Mouse (Mus musculus): ENCODE measurements at regions not wholly inside any gene's neighbourhood (a gene's known extent, or its start where the extent isn't known, plus 50 kb on each side); places are given as distances from the start of the nearest gene placed in this dataset.
"Not testable (repeated sequence)": the region's sequence is repeated elsewhere in the genome, so short reads cannot be mapped to it uniquely, and the experiment has no call there.

DNA sequence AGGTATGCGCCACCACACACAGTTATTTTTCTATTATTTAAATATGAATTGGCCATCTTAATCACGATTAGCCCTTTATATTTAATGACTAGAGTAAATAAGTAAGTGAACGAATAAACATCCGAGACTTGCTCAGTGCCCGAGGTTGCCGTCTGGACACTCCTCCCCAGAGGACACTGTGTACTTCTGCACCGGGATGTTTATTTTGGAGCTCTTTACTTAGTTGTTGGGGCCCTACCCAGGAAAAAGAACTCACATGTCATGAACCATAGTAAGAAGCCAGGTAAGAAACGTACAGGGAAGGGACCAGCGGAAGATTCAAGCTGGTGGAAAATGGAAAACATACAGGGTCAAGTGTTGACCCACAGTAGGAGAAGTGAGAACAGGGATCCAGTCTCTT lies 89.0 kb downstream of the Akr1d1 start:
- DNase-seq (ENCODE audit: low spot score) = no peak

DNA sequence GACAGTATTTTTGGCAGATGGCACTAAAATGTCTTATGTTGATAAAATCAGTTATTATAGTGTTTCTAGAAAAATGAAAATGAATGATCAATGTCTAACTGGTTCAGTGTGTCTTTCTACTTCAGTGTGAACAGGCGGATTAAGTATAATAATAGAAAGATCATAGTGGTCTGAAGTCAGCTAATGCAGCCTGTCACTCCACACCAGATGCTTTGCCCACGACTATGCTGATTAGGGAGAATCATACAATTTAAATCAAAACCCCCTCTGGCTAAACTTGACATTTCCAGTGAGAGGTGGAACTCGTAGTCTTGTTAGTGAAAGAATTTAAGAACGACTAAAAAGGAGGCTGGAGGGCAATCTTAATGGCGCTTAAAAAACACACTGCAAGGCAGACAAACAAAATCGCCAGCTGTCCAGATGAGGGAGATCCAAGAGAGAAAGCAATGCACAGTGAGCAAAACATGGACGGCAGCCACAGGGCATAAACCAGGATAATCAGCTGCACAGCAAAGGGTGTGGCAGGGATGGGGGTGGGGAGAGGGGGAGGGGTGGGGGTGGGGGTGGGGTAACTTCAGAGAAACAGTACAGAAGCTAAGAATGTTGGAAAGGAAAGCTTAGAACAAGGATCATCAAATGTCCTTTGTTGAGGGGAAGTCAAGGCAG lies 91.5 kb downstream of the Akr1d1 start:
- DNase-seq (ENCODE audit: low spot score) = no peak

DNA sequence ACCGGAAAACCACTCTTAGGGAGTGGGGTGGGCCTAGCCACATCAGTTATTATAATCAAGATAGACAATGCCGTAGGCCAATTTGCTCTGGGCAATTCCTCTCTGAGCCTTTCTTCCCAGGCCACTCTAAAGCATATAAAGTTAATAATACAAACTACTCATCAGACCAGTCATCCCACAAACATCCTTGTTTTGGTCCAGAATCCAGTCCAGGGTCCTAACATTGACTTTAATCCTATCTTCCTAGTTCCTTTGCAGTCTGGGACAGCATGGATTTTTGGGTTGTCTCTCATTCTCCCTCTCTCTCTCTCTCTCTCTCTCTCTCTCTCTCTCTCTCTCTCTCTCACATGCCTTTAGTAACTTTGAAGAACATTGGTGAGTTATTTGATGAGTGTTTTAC lies 92.3 kb downstream of the Akr1d1 start:
- no peak for DNase-seq (ENCODE audit: low spot score)

DNA sequence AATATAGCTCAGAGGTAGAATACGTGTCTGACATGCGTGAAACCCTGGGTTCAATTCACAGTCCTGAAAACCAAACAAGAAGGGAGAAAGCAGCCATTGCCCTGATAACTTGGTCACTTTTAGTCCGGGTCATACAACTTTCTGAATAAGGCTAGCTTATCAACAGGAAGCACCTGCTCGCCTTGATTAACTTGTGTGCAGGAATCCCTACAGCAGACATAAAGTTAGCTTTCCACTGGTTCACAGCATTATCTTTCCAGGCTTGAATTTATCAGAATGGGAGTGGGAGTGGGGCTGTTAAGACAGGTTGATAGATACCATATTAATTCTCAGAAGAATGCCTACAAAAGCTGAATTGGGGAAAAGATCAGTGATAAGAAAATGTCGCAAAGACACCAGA lies 97.2 kb downstream of the Akr1d1 start:
- no peak for DNase-seq (ENCODE audit: low spot score)

DNA sequence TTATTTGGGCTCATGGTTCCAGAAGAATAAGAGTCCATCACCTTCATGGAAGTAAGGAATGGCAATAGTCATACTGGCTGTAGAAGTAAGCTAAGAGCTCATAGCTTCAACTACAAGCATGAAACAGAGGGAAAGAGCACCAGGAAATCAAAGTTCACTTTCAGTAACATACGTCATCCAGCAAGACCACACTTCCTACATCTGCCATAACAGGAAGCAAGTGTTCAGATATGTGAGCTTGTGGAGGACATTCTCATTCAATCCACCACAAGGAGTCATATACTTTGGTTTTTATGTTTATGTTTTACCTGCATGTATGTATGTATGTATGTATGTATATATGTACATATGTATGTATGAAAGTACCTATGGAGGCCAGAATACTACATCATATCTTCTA lies 104.0 kb downstream of the Akr1d1 start:
- DNase-seq (ENCODE audit: low spot score) = no peak

DNA sequence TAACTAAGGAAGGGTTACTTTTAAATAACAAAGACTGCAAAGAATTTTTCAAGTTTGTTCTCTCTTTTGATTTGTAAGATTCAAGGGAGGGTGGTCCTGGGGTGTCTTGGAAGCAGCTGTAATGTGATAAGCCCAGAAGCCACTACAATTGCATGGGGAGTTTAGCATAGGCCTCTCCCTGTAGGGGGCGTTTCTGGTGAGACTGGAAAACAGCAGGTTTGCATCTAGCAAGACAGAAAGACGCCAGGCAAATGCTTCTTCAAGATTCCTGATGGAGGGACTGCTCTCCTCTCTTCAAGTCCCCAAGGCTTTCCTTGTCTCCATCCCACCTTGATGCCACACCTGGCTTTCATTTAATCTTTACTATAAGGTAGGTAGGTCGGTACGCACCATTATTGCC lies 112.1 kb downstream of the Akr1d1 start:
- DNase-seq (ENCODE audit: low spot score) = no peak

DNA sequence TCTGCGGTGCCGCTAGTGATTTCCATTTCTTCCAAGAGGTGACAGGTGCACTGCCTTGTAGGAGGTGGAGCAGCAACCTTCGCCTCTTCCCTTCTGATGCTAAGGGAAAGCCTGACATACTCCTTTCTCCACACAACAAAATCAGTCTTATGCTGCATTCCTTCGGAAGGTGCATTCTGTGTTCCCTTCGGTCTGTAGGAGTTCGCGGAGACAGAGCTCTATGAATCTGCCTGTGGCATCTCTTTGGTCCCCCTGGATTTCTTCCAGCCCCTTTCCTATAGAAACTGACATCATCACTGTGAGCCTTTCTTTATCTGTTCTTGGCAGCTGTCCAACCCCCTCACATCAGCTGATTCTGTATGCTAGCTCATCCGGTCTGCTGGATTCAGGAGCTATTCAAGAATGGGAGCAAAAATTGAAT lies 112.7 kb downstream of the Akr1d1 start:
- no peak for DNase-seq (ENCODE audit: low spot score)

DNA sequence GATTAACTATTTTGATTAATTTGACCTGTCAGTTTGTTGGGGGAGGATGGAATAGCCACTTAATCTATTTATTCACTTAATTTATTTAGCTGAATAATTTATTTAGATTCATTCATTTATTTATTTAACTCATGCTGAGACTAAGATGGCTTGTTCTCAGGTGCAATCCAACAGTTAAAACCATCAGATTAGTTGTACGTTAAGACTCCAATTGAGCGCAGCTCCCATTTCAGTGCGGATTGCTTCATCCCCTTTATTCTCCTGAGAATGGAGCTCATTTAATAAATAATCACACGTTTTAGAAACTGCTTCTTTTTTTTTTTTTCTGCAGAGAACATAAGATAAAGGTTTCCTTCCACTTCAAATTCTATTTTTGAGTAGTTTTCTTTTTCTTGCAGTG lies 113.2 kb downstream of the Akr1d1 start:
- DNase-seq (ENCODE audit: low spot score) = no peak

DNA sequence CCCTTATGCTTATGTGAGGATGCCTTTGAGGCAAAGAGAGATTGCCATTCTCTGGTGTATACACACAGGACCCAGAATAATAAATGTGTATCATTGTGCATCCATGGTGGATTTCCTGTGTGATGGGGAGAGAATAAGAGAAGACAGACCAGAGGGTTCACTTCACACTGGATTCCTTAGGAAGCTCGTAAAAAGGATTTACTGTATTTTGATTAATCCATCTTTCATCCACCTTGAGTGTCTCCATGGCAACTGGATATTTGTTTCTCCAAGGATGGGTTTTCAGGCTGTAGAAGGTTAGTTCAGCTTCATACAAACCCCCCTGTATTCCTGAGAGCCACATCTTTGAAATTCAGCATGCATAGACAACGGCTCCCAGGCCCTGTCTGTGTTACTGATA lies 113.7 kb downstream of the Akr1d1 start:
- DNase-seq (ENCODE audit: low spot score) = no peak

DNA sequence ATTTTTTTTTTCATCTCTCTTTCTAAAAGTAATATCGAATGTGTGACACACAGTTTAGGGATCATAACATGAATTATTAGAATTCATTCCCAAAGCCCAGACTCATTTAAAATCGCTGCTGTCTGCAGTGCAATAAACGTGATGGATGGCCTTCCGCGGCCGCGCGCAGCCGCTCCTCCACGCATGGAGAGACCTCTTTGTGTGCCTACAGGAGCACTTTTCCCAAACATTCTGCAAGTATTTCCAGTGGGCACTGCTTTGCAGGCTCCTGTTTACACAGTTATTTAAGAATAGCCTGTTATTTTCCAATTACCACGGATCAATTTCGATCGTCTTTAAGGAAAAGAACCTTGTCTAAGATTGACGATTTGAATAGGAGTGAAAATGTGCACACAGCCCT lies 115.6 kb downstream of the Akr1d1 start:
- no peak for DNase-seq (ENCODE audit: low spot score)

DNA sequence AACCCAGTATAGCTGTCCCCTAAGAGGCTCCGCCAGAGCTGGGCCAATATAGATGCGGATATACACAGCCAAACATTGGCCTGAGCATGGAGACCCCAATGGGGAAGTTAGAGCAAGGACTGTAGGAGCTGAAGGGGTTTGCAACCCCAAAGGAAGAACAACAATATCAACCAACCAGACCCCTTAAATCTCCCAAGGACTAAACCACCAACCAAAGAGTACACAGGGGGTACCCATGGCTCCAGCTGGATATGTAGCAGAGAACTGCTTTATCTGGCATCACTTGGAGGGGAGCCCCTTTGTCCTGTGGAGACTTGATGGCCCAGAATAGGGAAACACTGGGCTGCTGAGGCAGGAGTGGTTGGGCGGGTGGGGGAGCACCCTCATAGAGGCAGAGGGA lies 127.3 kb downstream of the Akr1d1 start:
- DNase-seq (ENCODE audit: low spot score) = not testable (repeated sequence)

DNA sequence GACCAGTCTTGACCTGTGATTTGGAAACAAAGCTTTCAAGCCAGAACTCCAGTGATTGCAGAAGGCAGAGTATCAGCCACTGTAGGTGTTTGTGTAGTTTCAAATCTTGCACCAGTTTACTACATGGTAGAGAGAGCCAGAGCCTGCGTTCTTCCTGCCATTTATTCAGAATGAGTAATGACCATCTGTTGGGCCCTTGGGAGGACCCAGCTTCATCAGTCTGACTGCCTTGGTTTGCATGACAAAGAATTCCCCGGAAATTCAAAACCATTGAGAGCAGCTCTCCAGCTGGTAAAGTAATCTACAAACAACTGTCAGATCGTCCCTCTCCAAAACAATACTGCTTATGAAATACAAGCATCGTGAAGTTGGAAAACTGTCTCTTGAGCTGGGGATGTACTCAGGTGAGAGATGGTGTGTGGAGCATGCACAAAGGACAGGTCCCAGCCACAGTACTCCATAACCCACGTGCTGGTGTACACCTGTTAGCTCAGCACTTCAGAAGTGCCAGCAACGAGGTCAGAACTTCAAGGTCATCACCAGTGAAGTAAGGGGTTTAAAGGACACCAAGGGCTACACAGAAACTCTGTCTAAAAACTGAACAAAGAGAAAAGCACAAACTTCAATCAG lies 128.2 kb downstream of the Akr1d1 start:
- no peak for DNase-seq (ENCODE audit: low spot score)

DNA sequence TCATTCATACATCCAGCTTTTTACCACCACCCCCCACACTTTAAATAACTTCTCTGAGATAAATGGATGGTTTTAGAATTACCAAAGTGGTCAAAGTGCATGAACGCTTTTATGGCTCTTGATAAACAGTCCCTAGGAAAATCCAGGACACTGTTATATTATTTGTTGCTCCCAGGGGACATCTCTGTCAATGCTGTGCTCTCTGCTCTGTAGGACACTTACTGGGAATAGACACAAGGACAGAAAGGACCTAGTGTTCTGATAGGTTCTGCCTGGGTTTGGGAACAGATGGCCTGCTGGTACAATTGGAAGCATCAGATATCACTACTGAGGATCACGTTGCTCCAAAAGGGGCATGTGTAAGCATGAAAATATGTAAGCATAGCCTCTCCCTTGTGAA lies 132.8 kb downstream of the Akr1d1 start:
- DNase-seq (ENCODE audit: low spot score) = no peak

DNA sequence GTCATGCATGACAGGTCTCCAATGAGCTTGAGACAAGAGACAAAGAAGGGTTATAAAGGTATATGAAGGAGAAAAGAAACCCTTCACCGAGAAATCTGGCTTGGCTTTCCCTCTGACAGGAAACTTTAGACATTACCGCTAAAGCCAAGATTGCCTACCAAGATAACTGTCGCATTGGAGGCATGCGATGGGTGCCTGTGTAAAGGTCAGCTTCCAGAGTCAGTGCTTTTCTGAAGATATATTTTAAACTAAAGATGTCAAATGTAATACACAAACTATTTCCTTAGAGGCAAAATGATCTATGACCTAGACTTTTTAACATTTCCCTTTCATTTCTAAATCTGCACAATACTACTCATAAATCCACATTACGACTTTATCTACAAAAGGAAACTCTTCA lies 135.6 kb downstream of the Akr1d1 start:
- no peak for DNase-seq (ENCODE audit: low spot score)

DNA sequence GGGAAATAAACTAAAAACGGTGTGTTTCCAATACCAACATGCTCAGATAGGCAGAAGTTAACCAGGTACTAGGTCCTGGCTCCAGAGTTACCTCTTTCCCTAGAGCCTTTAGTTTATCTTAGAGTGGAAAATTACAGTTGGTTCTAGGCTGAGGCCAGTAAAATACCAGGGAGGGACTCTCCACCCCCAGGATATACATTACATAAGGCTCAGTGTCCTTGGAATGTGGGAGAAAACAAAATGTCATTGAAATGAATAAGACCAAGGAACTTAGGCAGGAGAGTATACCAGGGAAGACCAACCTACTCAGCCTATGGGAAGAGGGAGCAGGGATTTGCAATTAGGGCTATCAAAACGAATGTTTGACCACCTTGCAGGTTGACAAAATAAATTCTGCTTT lies 139.4 kb downstream of the Akr1d1 start:
- DNase-seq (ENCODE audit: low spot score) = no peak

DNA sequence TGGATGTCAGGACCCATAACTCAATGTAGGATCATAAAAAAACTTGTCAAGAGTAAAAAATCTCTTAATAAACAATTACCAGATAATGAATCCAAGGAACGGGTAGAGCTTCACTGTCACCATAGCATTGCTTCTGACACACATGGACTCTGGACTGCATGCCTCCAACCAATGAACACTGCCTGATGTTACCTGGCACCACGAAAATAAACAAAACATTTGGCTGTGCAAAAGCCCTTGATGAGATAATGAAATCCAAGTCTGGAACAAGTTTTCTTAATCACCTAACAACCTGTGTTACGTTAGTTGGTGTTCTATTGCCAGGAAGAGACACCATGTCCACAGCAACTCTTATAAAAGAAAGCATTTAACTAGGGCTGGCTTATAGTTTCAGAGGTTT lies 140.7 kb downstream of the Akr1d1 start:
- no peak for DNase-seq (ENCODE audit: low spot score)

DNA sequence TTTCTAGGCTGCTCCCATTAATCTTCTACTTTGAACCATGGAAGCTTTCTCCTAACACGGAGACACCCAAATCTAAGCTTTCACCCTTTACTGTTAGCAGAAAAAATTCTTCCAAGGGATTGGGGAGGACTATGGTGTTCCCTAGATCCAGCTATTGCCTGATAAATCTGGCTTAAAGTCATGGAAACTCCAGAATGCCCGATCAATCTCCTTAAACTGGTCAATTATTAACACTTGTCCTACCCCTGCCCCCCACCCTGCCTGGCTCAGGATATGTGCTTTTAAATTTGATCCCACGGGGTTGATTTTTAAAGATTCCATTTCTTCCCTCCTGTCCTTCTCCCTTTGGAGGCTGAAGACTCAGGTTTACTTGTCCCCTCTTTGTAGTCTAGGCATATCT lies 149.9 kb downstream of the Akr1d1 start:
- no peak for DNase-seq (ENCODE audit: low spot score)

DNA sequence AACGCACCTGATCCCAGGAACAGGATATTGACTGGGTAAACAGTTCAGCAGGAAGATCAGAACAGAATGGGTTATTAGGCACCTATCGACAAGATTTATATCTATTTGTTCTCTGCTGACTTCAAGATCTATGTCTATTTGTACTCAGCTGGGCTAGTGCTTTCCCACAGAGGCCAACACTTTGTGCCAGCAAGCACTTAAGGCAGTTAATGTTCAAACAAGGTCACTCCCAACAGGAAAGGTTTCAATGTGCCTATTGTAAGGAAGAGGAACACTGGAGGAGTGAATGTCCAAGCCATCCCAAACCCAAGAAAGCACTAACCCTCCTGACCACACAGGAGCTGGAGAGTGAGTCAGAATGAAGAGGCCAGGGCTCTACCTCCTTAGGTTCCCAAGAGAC lies 151.4 kb downstream of the Akr1d1 start:
- DNase-seq (ENCODE audit: low spot score) = not testable (repeated sequence)

DNA sequence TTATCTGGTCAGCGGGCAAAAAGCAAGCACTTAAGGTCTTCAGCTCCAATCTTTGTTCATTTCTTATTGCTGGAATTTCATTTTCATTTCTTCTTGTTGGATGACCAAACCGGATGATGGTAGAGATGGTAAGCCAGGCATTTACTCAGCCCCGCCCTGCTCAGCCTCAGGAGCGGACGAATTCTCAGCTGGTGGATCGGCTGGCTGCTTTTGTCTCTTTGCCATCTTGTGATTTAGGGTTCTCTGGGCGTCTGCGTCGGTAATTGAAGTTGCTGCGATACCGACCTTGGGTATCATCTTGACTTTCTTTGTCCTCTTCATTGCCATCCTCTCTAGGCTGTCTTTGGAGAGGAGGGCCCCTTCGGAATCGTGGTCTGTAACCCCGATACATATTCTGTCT lies 156.1 kb downstream of the Akr1d1 start:
- DNase-seq (ENCODE audit: low spot score) = no peak

DNA sequence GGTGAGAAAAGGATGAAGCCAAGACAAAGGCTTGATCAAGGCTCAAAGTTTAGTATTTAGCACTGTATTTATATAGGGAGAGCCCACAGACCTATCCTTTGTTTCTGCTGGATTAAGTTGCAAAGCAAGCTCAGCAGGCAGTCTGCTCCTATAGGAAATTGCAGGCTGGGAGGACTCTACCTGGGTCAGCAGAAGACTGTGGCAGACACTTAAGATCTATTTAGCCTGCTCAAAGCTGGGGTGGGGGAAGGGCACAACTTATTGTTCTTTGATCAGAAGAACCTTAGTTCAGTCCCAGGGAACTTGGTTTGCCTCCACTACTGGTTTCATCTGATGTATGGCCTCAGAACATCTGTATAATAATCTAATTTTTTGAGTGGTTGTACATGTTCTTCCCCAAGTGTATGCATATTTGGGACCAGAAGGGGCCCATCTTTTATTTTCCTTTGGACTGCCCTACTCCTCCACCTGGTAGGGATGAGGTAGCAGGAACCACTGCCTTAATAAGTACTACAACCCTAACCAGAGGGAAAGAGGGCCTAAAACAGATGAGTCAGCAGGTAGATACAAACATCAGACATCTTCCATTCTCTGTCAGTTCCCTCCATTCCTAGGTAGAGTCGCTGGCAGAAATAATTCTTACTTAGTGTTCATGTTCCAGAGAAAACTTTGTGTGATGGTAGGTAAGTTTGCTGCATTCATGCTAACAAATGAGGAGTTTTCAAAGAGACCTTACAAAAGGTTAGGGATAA lies 159.1 kb downstream of the Akr1d1 start:
- DNase-seq (ENCODE audit: low spot score) = no peak

DNA sequence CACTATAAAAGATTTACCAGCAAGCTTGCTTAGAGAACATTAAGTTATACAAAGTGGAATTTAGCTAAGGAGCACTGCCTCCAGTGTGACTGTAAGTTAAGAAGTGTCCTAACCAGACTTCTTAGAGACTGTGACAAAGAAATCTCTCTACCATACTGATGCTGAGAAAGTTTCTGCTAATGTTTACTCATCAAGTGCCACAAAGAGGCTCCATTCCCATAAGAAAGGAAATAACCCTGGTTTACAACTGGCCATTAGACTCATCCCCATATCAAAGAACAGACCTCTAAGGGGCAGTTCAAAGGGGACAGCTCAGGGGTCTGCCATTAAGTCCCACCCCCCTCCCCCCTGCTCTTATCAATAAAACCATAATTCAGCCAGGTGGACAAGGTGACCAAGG lies 159.7 kb downstream of the Akr1d1 start:
- DNase-seq (ENCODE audit: low spot score) = no peak

DNA sequence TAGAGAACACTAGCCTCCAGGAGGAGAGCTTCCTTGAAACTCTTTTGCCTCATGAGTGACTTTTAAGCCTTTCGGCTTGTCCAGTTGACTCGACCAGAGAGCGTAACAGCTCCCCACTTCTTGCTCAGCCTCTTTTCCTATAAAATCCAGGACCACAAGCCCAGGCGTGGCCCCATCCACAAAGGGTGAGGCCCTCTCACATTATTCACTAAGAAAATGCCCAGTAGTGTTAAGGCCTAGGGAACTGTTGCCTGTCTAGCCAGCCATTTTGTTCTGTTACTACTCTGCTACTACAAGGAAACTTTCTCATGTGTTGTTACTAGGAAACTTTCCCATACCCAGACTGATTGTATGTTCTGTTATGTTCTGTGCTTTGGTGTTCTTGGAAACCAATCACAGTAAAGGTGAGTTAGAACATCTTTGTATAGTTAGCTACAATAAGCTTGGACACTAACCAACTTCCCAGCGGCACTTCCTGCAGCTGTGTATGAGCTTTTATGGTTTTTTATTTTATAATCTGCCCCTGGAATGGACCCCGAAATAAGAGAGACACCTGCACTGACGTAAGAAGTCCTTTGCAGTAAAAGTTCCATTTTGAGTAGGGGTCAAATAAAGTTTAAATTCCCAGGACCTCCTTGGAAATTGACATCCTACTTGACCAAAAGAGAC lies 162.1 kb downstream of the Akr1d1 start:
- DNase-seq (ENCODE audit: low spot score) = no peak

DNA sequence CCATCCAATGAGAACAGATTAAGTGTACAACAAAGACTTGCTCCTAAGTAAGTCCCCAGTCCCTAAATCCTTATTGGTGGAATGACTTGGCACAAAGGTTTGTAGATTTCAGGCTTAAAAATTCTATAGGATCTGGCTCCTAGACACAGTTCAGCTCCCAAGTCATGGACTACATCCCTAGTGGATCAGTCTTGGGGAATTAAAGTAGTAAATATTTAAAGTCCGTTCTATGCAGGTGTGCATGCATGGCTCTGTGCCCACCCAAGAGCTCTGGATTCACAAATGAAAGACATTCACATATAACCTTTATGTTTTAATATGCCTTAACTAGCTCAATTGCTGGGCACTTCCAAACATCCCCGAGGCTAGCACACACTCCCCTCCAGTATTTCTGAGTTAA lies 162.8 kb downstream of the Akr1d1 start:
- DNase-seq (ENCODE audit: low spot score) = no peak
